Mouse (Mus musculus): ENCODE measurements at regions not wholly inside any gene's neighbourhood (a gene's known extent, or its start where the extent isn't known, plus 50 kb on each side); places are given as distances from the start of the nearest gene placed in this dataset.

GRCm38 (mm10) chr2:167821186-167821585 is 110.7 kb upstream of the Ptpn1 start:
- no peak for DNase-seq (ENCODE audit: low spot score in 2 of 2)

DNA sequence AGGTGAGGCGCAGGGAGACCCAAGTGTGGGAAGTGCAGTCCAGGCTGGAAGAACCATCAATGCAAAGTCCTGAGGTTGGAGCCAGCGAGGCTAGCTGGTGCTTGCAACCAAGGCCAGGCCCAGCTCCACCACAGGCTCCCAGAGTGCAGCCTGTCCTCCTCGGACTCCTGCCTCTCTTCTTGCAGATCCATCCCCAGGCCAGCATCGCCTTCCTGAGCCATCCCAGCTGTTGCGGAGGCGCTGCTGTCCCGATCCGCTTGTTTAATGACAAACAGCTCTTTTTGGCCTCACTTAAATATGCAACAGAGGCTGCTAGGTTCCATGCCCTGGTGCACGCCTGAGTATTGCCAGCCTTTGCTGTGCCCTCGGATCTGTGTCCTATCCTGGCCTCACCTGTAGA is 113.1 kb upstream of the Ptpn1 start:
- DNase-seq (ENCODE audit: low spot score in 2 of 2) = no peak

- no peak for DNase-seq (ENCODE audit: low spot score in 2 of 2)
Measured at GRCm38 (mm10) chr2:167817030-167817429, 114.8 kb upstream of the Ptpn1 start.

- DNase-seq (ENCODE audit: low spot score in 2 of 2) = no peak
Measured at GRCm38 (mm10) chr2:167815123-167815522, 116.7 kb upstream of the Ptpn1 start.

DNA sequence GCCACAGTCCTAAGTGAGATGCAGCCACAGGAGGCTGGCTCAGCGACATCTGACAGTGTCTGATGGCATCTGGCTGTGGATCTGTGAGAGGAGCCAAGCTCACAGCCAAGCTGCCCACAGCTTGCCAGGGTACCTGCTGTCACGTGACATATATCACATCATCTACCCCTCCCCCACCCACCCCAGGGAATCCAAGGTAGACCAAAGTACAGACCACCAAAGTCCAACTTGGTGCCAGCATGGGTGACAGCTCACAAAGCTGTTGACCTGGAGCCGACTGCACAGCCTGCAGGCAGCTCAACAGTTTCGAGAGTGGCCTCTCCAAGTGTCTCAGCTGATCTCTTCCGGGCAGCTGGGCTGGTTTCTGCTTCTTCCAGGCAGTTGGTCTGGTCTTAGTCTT is 119.6 kb upstream of the Tmem189 start:
- no peak for DNase-seq (ENCODE audit: low spot score in 2 of 2)

GRCm38 (mm10) chr2:167805629-167806304 is 116.1 kb upstream of the Tmem189 start:
- DNase-seq (ENCODE audit: low spot score in 2 of 2) = peak in 1 of 2 experiments; percentile 19

DNA sequence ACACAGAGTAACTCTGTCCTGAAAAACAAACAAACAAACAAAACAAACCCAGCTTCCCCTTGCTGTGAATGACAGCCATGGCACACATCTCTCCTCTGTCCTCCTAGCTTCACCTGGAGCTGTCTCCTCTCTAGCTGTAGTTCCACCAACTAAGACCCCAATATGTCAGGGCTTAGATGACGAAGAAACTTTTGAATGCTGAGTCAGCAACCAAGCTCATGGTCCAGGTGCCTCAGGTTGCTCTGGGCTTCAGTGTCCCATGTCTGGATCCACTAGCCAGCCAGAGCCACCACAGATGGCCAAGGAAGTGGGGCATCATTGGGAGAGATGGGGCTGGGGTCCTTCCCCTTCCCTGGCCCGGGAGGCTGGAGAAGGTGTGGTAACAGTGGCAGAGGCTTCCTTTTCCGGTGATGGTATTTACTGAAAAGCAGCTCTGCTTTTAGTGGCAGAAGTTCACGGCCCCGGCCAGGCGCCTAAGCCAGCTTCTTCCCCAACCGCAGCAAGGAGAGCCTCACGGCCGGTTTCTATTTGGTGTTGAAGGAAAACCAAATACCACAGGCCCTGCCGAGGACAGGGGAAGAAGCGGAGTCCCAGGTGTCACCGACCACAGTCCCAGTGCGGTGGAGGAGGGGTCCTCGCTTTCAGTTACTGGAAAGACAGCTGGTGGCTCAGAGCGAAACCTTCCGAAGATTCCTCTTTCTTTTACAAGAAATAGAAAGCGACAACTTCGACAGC is 115.0 kb upstream of the Tmem189 start:
- peak; percentile 30 to 46 for DNase-seq (ENCODE audit: low spot score in 2 of 2)

DNA sequence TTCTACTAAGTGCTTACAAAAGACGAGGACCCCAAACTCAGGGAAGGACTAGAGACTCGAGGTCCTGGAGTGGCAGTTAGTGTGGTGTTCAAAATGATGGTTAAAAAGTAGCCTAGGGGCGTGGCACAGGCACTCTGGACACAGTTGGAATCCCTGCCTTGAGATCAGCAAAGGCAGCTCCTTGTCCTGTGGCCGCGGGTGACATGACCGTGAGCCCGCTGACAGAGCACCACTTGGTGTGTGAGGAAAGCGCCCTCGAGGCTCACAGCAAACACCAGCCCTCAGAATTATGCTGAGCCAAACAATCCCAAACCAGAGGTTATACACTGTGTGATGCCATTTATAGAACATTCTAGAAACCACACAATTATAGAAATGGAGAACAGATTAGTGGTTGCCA is 112.9 kb upstream of the Tmem189 start:
- DNase-seq (ENCODE audit: low spot score in 2 of 2) = no peak

- DNase-seq (ENCODE audit: low spot score in 2 of 2) = no peak
Measured at GRCm38 (mm10) chr2:167801389-167801788, 111.8 kb upstream of the Tmem189 start.

DNA sequence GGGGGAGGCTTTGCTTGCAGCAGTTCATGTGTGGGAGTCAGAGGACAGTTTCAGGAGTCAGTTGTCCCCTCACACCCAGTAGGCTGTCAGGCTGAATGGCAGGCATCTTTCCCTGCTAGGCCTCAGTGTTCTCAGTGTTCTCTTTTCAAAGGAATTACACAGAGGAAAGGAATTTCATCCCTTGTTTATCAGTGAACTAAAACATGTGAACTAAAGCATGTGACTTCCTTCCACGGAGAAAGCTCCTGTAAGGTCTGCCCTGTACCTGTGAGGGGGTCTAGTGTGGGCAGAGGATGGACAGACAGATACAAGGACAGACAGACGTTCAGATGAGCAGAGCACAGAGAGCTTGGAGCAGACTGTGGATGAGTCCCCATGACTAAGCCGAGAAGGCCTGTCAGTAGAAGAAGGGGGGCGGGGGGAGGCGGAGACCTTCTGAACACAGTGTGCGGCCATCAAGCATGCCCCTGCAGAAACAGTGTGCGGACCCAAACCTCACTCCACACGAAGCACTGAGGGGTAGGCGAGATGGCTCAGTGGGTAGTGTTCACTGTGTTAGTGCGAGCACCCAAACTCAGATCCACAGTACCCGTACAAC is 111.1 kb upstream of the Tmem189 start:
- no peak for DNase-seq (ENCODE audit: low spot score in 2 of 2)

DNA sequence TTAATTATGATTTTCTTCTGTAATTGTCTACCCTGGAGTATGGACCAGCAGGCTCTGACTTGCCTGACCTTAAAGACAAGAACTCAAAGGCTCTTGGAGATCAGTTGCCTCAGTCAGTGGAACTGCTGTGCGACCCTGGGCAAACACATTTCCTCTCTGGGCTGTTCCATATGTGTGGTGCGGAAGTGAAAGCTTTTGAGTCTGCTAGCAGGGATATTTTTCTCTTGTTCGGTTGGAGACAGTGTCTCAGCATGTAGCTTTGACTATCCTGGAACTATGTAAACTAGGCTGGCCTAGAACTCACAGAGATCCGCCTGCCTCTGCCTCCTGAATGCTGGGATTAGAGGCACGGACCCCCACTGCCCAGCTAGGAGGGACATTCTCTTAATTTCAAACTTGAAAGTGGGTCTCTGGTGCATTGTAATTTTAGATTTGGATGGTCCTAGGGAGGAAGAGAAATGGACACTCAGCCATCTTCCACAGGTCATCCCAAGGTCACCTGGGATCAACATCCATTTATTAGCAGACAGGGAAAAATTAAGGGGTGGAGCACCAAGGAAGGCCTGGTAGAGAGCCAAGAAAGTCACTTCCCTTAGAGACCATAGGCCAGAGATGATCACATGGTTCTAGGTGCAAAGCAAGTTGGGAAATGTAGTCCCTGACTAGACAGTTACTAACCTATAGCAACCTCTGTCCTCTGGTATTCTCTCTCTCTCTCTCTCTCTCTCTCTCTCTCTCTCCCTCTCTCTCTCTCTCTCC is 110.2 kb upstream of the Tmem189 start:
- DNase-seq (ENCODE audit: low spot score in 2 of 2) = no peak

GRCm38 (mm10) chr2:167798969-167799513 is 109.4 kb upstream of the Tmem189 start:
- DNase-seq (ENCODE audit: low spot score in 2 of 2) = no peak

GRCm38 (mm10) chr2:167798076-167798782 is 108.6 kb upstream of the Tmem189 start:
- DNase-seq (ENCODE audit: low spot score in 2 of 2) = no peak

DNA sequence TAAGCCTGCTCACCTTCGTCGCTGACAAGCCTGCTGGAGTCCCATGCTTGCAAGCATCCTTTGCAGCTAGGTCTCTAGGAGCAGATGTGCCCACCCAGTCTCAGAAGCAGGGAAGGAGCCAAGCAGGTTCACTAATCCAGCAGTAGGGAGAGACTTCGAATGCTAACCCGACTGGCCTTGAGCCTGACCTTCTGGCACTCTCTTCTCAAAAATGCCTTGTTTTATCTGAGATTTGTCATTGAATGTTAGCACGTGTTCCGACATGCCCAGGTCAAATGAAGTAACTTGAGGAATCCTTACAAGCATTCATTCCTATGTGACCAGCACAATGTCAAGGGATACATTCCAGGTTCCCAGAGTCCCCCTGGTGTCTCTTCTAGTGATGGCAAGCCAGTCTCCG is 105.9 kb upstream of the Tmem189 start:
- DNase-seq (ENCODE audit: low spot score in 2 of 2) = no peak

GRCm38 (mm10) chr2:167793916-167794315 is 104.3 kb upstream of the Tmem189 start:
- no peak for DNase-seq (ENCODE audit: low spot score in 2 of 2)

DNA sequence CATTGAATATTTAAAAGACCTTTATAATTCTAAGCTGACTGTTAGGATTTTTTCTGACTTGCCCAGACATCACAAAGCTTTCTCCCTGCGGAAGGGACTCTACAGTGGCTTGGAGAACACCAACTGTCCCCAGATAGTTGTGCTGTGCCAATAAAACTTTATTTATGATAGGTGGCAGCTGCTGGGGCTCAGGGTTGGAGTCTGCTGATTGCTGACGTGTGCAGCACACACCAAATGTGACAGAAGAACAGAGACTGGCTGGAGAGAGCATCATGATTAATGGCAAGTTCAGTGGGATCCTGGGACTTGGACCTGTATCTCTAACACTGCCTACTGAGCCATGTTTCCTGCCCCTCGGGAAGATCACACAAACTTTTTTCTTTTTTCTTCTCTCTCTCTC is 103.1 kb upstream of the Tmem189 start:
- no peak for DNase-seq (ENCODE audit: low spot score in 2 of 2)

DNA sequence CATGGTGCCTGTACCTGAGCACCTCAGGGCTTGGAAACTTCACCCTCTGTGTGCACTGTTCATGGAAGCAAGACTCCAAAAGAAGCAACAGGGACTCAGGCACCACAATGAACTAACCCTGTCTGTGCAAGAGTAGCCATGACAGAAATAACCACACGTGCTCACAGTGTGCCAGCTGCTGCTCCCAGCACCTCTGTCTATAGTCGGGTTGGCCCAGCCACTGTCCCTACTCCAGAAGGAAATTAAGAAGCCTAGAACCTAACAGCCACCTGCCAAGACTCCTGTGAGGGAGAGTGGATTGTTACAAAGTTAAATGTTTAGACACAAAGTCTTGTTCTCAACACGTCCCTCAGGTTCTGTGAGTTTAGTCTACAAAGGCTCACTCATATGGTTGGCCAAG is 102.7 kb upstream of the Tmem189 start:
- DNase-seq (ENCODE audit: low spot score in 2 of 2) = no peak

GRCm38 (mm10) chr2:167789471-167789923 is 99.9 kb upstream of the Tmem189 start:
- DNase-seq (ENCODE audit: low spot score in 2 of 2) = no peak

DNA sequence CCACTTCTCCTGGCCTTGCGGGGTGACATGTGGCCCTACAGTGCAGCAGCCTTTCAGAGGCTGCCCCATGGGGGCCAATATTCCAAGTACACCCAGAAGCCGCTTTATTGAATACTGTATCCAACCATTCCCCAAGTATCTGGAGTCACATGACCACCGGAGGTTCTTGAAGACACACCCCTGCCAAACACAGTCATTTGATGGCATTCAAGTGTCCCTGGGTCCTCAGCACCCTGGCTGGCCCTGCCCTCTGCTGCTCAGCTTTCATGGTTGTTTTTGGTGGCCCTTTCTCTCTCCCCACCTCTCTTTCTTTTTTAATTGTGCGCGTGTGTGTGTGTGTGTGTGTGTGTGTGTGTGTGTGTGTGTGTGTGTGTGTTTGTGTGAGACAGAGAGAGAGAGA is 97.3 kb upstream of the Tmem189 start:
- no peak for DNase-seq (ENCODE audit: low spot score in 2 of 2)

GRCm38 (mm10) chr2:167784353-167784752 is 94.7 kb upstream of the Tmem189 start:
- DNase-seq (ENCODE audit: low spot score in 2 of 2) = no peak

DNA sequence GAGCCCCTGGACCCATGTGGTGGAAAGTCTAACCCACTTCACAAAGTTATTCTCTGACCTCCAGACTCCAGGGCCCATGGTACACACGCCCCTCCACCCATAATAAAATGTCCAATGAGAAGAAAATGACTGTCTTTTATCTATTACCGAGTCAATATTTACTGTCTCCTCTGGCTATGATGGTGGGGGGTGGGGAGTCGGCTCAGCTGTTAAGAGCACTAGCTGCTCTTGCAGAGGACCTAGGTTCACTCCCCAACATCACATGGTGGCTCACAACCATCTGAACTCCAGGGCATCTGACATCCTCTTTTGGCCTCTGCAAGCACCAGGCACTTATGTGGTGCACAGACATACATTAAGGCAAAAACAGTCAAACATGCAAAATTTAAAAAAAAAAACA is 93.8 kb upstream of the Tmem189 start:
- no peak for DNase-seq (ENCODE audit: low spot score in 2 of 2)

Data from spleen, postnatal 10 days (tissue).